Mouse (Mus musculus) CD4-positive naive resting alpha-beta T cell, adult 76 days (primary cell): Measurements from ENCODE around the gene Plekhj1. TPM values are rescaled to one million over a fixed set of nuclear protein-coding genes. Genes with fewer than 3 reads are reported as not detected.

Experiments
- total RNA-seq: library from RNA; stranded (reverse); gene quantifications from one replicate; pipeline ENCODE4 v1.2.4, GENCODE M21; 2023

Plekhj1 gene
- 90.5 TPM for total RNA-seq

GRCm38 (mm10) chr10:80798150-80799006 lies at the start of gene Plekhj1, which contains the start of gene Sf3a2:
Gene Plekhj1, minus strand, starts transcription at chr10:80798626.
Gene Sf3a2, plus strand, starts transcription at chr10:80798198.

GRCm38 (mm10) chr10:80843931-80844547 lies 45.6 kb upstream of the Plekhj1 start, which contains the start of gene Lingo3:
Gene Lingo3, minus strand, starts transcription at chr10:80844039.

GRCm38 (mm10) chr10:80826151-80827062 lies 28.0 kb upstream of the Plekhj1 start, which contains the start of gene Oaz1:
Gene Oaz1, plus strand, starts transcription at chr10:80826656.

GRCm38 (mm10) chr10:80813366-80813765 lies 14.9 kb upstream of the Plekhj1 start, which contains the start of gene Jsrp1:
Gene Jsrp1, minus strand, starts transcription at chr10:80813498.

GRCm38 (mm10) chr10:80804916-80805315 lies 6.5 kb upstream of the Plekhj1 start, which contains the start of gene Amh:
Gene Amh, plus strand, starts transcription at chr10:80805243.

GRCm38 (mm10) chr10:80754594-80755290 lies 43.7 kb downstream of the Plekhj1 start, which contains the start of gene Dot1l:
Gene Dot1l, plus strand, starts transcription at chr10:80755206.

Other genes starting within 250 kb of the Plekhj1 start
- gene Rexo1, start 237.1 kb downstream of the Plekhj1 start, total RNA-seq = 141 TPM
- 28.5 TPM for gene Klf16, start 221.3 kb downstream of the Plekhj1 start, total RNA-seq
- 37.5 TPM for gene Abhd17a, start 208.3 kb downstream of the Plekhj1 start, total RNA-seq
- 44.2 TPM for gene Scamp4, start 195.8 kb downstream of the Plekhj1 start, total RNA-seq
- 3.3 TPM for gene Adat3, start 195.7 kb downstream of the Plekhj1 start, total RNA-seq
- gene Gm49322, start 192.6 kb downstream of the Plekhj1 start, total RNA-seq = 7.4 TPM
- gene Csnk1g2, start 175.8 kb downstream of the Plekhj1 start, total RNA-seq = 224 TPM
- 24.7 TPM for gene Btbd2, start 141.6 kb downstream of the Plekhj1 start, total RNA-seq
- 302 TPM for gene Mknk2, start 120.5 kb downstream of the Plekhj1 start, total RNA-seq
- gene Mob3a, start 96.6 kb downstream of the Plekhj1 start, total RNA-seq = 110 TPM
- gene Izumo4, start 96.4 kb downstream of the Plekhj1 start, total RNA-seq = 51.3 TPM
- 107 TPM for gene Ap3d1, start 56.4 kb downstream of the Plekhj1 start, total RNA-seq
- gene Dot1l, start 43.4 kb downstream of the Plekhj1 start, total RNA-seq = 86.9 TPM
- 74.8 TPM for gene Sf3a2, start 428 bp downstream of the Plekhj1 start, total RNA-seq
- 0.79 TPM for gene Amh, start 6.6 kb upstream of the Plekhj1 start, total RNA-seq
- not detected for gene Jsrp1, start 14.9 kb upstream of the Plekhj1 start, total RNA-seq
- 576 TPM for gene Oaz1, start 28.0 kb upstream of the Plekhj1 start, total RNA-seq
- not detected for gene Lingo3, start 45.4 kb upstream of the Plekhj1 start, total RNA-seq
- 43.9 TPM for gene Lsm7, start 56.6 kb upstream of the Plekhj1 start, total RNA-seq
- 13.7 TPM for gene Sppl2b, start 56.6 kb upstream of the Plekhj1 start, total RNA-seq
- not detected for gene Tmprss9, start 73.2 kb upstream of the Plekhj1 start, total RNA-seq
- 55.9 TPM for gene Timm13, start 102.3 kb upstream of the Plekhj1 start, total RNA-seq
- gene Lmnb2, start 119.6 kb upstream of the Plekhj1 start, total RNA-seq = 8.5 TPM
- 20.5 TPM for gene Gadd45b, start 131.4 kb upstream of the Plekhj1 start, total RNA-seq
- gene Gng7, start 216.3 kb upstream of the Plekhj1 start, total RNA-seq = not detected
- gene Diras1, start 227.0 kb upstream of the Plekhj1 start, total RNA-seq = not detected
- gene Slc39a3, start 238.8 kb upstream of the Plekhj1 start, total RNA-seq = 14.2 TPM